Mouse (Mus musculus): ENCODE results near the gene AA986860. TPM values are rescaled to one million over a fixed set of nuclear protein-coding genes. Genes with fewer than 3 reads are reported as not detected.
A peak's percentile ranks its signal among the peaks of the same experiment; 100 is the strongest.

The AA986860 gene
- polyA plus RNA-seq, 1 experiment from 2014 or later: 11.6 TPM

DNA sequence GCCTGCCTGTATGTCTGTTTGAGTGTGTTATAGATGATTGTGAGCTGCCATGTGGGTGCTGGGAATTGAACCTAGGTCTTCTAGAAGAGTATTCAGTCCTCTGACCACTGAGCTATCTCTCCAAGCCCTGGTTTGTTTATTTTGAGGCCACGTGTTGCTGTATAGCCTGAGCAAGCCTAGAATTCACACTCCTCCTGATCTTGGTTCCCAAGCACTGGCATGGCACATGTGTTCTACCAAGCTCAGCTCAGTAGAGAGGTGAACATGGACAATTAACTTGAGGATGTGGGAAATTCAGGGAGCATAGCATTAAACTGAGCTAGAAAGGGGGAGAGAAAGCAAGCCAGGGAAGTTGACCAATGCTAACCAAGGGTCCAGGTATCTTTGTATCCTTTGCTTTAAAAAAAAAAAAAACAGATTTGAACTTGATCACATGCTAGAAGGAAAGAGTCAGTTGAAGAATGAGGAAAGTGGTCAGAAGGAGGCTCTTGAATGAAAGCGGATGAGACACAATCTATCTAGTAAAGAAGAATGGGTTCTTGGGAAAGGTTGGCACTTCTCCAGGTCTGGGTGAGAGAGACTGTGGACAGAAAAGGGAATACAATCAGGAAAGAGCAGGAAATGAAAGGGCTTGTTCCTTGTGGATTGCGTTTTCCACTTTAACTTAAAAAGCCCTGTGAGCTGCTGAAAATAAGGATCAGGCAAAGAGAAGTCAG, 30.4 kb downstream of the AA986860 start:
- Histone ChIP-seq H3K4me2 (no peak overlapping the region), H3K4me1 (no peaks in the 10 kb centered on the region), H3K4me3 (replicated peaks) (no peak overlapping the region), H3K27me3 (no peaks in the 10 kb centered on the region), H3K36me3 (no peaks in the 10 kb centered on the region), H3K9ac (no peak overlapping the region), H3K27ac (no peak overlapping the region), H3K9me3 (replicated peaks) (no peaks in the 10 kb centered on the region)
- WGBS: 82% methylated on average over 3 of the region's 3 CpGs
- ATAC-seq (replicated peaks; ENCODE audit: low FRiP score): no peak

- Histone ChIP-seq H3K4me2 (no peak overlapping the region), H3K9ac (no peak overlapping the region), H3K27ac (no peak overlapping the region), H3K4me3 (replicated peaks) (no peak overlapping the region), H3K27me3 (no peaks in the 10 kb centered on the region), H3K36me3 (no peaks in the 10 kb centered on the region), H3K4me1 (no peaks in the 10 kb centered on the region), H3K9me3 (replicated peaks) (no peaks in the 10 kb centered on the region)
- 77% methylated on average over 12 of the region's 12 CpGs for WGBS
- no peak for ATAC-seq (replicated peaks; ENCODE audit: low FRiP score)
These were observed 32.3 kb downstream of the AA986860 start for GRCm38 (mm10) chr1:130764027-130764461.

DNA sequence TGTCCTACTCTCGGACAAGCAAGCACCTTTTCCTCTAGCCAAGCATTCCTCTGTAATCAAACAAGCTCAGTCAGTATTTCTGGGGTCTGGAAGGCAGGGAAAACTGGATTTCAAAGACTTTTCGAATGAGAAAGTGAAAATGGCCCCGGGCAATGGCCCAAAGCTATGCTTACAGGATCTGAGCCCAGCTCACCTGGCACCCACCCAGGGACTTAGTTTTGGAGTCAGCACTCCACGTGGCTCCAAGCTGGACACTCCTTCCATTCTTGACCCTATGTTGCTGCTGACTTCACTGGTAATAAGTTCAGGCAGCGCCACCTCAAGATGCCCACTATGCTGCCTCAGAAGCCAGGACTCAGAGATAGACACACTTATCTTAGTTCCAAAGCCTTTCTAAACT, 35.3 kb downstream of the AA986860 start:
- ATAC-seq (replicated peaks; ENCODE audit: low FRiP score): no peak
- Histone ChIP-seq H3K4me2 (no peak overlapping the region), H3K4me3 (replicated peaks) (no peak overlapping the region), H3K9me3 (replicated peaks) (no peaks in the 10 kb centered on the region), H3K9ac (no peak overlapping the region), H3K36me3 (no peaks in the 10 kb centered on the region), H3K27ac (no peak overlapping the region), H3K27me3 (no peaks in the 10 kb centered on the region), H3K4me1 (no peaks in the 10 kb centered on the region)
- WGBS: 84% methylated on average over 5 of the region's 5 CpGs

- Histone ChIP-seq H3K36me3 (no peaks in the 10 kb centered on the region), H3K4me2 (no peak overlapping the region), H3K9ac (no peak overlapping the region), H3K27ac (peak overlapping the region; percentile 3; the same call in 1 of the 2 replicates), H3K4me3 (replicated peaks) (no peak overlapping the region), H3K4me1 (no peaks in the 10 kb centered on the region), H3K27me3 (no peaks in the 10 kb centered on the region), H3K9me3 (replicated peaks) (no peaks in the 10 kb centered on the region)
- 84% methylated on average over 2 of the region's 2 CpGs for WGBS
- no peak for ATAC-seq (replicated peaks; ENCODE audit: low FRiP score)
These were observed 38.1 kb downstream of the AA986860 start for GRCm38 (mm10) chr1:130769925-130770324.

GRCm38 (mm10) chr1:130770487-130770886, 38.7 kb downstream of the AA986860 start:
- peak overlapping the region; percentile 3; the same call in 1 of the 2 replicates for H3K27ac ChIP-seq
- no peaks in the 10 kb centered on the region for H3K4me1 ChIP-seq
- peak; percentile 56; the same call in 1 of the 2 replicates for ATAC-seq (replicated peaks; ENCODE audit: low FRiP score)
- H3K4me3 ChIP-seq (replicated peaks): no peak overlapping the region
- 78% methylated on average over 4 of the region's 4 CpGs for WGBS
- no peaks in the 10 kb centered on the region for H3K9me3 ChIP-seq (replicated peaks)
- H3K4me2 ChIP-seq: no peak overlapping the region
- H3K27me3 ChIP-seq: no peaks in the 10 kb centered on the region
- no peak overlapping the region for H3K9ac ChIP-seq
- H3K36me3 ChIP-seq: no peaks in the 10 kb centered on the region

- Histone ChIP-seq H3K4me2 (no peak overlapping the region), H3K27ac (no peak overlapping the region), H3K27me3 (no peaks in the 10 kb centered on the region), H3K4me3 (replicated peaks) (no peak overlapping the region), H3K36me3 (no peaks in the 10 kb centered on the region), H3K9ac (no peak overlapping the region), H3K4me1 (no peaks in the 10 kb centered on the region), H3K9me3 (replicated peaks) (no peaks in the 10 kb centered on the region)
- WGBS: 78% methylated on average over 3 of the region's 3 CpGs
- no peak for ATAC-seq (replicated peaks; ENCODE audit: low FRiP score)
These were observed 39.3 kb downstream of the AA986860 start for GRCm38 (mm10) chr1:130770981-130771494.

DNA sequence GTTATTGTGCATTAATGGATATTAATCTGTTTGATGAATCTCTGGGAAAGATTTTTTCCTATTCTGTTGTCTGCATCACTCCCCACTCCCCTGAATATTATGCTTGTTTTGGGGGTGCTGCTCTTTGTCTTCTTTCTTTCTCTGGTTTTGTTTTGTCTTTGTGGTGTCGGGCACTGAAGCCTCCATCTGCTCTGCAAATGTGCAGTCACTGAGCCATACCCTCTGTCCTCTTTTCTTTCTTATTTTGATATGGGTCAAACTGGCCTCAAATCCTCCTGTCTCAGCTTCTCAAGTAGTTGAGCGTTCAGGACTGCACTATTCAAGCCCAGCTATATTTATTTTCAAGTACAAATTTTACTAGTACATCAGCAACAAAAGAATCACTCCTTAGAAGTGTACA, 43.5 kb downstream of the AA986860 start:
- H3K4me1 ChIP-seq: no peaks in the 10 kb centered on the region
- no peaks in the 10 kb centered on the region for H3K9me3 ChIP-seq (replicated peaks)
- no peak overlapping the region for H3K9ac ChIP-seq
- H3K27me3 ChIP-seq: no peaks in the 10 kb centered on the region
- no peak for ATAC-seq (replicated peaks; ENCODE audit: low FRiP score)
- H3K4me2 ChIP-seq: no peak overlapping the region
- 72% methylated on average over 2 of the region's 2 CpGs for WGBS
- no peak overlapping the region for H3K27ac ChIP-seq
- H3K36me3 ChIP-seq: no peaks in the 10 kb centered on the region
- no peak overlapping the region for H3K4me3 ChIP-seq (replicated peaks)

DNA sequence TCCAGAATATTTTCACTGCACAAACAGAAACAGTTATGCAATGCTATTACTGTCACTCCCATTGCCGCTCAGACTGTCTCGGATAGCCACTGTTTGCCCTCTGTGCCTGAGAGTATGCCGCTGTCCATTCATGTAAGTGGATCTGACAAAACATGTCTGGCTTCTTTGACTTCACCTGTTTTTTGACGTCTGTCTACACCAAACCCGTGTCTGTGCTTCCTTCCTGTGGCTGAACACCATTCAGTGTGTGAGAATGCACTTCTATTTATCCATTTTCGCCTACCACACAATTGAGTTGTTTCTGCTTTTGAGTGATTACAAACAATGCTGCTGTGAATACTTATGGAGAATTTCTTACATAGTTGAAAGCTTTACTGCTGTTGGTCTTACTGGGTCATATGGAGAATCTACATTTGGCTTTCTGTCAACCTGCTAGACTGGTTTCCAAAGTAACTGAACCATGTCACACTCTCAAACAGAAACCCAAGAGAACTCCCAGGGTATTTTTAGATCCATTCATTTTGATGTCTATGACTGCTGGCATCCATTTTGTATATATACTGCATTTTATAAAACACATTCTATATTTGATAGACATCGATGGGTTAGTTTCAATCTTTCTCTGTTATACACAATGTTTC, 44.0 kb downstream of the AA986860 start:
- H3K9ac ChIP-seq: no peak overlapping the region
- H3K4me2 ChIP-seq: no peak overlapping the region
- H3K27me3 ChIP-seq: no peaks in the 10 kb centered on the region
- no peaks in the 10 kb centered on the region for H3K36me3 ChIP-seq
- H3K27ac ChIP-seq: peak overlapping the region; percentile 11; the same call in 1 of the 2 replicates
- no peaks in the 10 kb centered on the region for H3K9me3 ChIP-seq (replicated peaks)
- no peaks in the 10 kb centered on the region for H3K4me1 ChIP-seq
- WGBS: 76% methylated on average over 7 of the region's 7 CpGs
- ATAC-seq (replicated peaks; ENCODE audit: low FRiP score): no peak
- H3K4me3 ChIP-seq (replicated peaks): no peak overlapping the region

DNA sequence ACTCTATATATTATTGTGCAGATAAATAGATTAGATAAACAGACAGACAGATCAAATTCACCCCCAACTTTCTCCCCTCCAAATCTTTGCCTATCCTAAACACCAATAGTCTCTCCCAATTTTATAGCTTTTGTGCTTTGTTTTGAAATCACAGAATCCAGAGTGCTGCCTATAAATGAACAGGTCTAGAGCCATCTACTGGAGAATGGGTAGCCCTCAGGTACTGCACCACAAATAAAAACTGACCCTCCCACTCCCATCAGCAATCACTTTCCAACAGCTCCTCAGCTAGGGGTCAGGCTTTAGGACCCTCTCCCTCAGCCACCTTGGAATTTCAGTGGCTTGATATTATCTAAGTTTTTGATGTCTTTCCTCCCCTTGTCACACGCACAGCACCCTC, 44.9 kb downstream of the AA986860 start:
- WGBS: 88% methylated on average over 1 of the region's 1 CpGs
- Histone ChIP-seq H3K4me1 (no peaks in the 10 kb centered on the region), H3K36me3 (no peaks in the 10 kb centered on the region), H3K9me3 (replicated peaks) (no peaks in the 10 kb centered on the region), H3K4me2 (no peak overlapping the region), H3K9ac (no peak overlapping the region), H3K27ac (no peak overlapping the region), H3K4me3 (replicated peaks) (no peak overlapping the region), H3K27me3 (no peaks in the 10 kb centered on the region)
- ATAC-seq (replicated peaks; ENCODE audit: low FRiP score): no peak

DNA sequence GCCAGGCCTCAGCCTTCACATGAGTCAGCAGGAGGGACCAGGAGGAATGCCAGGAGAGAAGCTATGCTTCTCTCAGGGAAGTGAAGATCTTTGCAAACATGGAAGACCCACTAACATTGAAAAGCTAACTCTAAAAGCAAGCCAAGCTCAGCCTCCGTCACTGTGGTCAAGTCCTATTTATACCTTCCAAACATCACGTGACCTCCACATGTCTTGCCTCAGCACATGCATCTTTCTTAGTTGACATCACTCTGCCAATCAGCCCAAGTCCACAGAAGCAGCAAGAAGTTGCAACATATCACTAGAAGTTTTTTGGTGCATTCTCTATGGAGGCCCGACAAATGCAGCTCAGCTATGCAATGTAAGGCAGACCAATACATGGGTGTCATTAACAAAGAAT, 48.1 kb downstream of the AA986860 start:
- no peaks in the 10 kb centered on the region for H3K27me3 ChIP-seq
- no peaks in the 10 kb centered on the region for H3K4me1 ChIP-seq
- no peak overlapping the region for H3K4me2 ChIP-seq
- no peak overlapping the region for H3K9ac ChIP-seq
- H3K4me3 ChIP-seq (replicated peaks): no peak overlapping the region
- H3K9me3 ChIP-seq (replicated peaks): no peaks in the 10 kb centered on the region
- no peak overlapping the region for H3K27ac ChIP-seq
- WGBS: 91% methylated on average over 3 of the region's 3 CpGs
- no peak for ATAC-seq (replicated peaks; ENCODE audit: low FRiP score)
- no peaks in the 10 kb centered on the region for H3K36me3 ChIP-seq

DNA sequence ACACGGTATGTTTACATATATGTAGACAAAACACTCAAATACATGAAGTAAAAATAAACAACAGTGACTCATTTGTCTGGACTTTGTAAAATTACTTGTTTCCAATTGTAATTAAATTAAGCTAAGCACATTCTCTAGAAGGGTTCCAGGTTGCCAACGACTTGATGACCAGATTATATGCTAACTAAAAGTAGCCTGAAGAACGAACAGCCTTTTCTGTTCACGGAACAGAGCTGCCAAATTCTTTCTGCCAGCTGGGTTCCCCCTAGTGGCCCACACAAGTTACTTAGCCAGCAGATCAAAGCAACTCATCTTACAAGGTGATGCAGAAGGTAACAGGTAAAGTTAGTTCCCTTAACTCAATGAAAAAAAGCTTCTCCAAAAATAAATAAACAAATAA, 52.3 kb downstream of the AA986860 start:
- H3K27me3 ChIP-seq: no peaks in the 10 kb centered on the region
- H3K27ac ChIP-seq: no peak overlapping the region
- WGBS: 26% methylated on average over 4 of the region's 4 CpGs
- H3K4me1 ChIP-seq: no peaks in the 10 kb centered on the region
- no peaks in the 10 kb centered on the region for H3K9me3 ChIP-seq (replicated peaks)
- H3K4me2 ChIP-seq: no peak overlapping the region
- no peak overlapping the region for H3K4me3 ChIP-seq (replicated peaks)
- H3K9ac ChIP-seq: no peak overlapping the region
- no peaks in the 10 kb centered on the region for H3K36me3 ChIP-seq
- ATAC-seq (replicated peaks; ENCODE audit: low FRiP score): no peak

DNA sequence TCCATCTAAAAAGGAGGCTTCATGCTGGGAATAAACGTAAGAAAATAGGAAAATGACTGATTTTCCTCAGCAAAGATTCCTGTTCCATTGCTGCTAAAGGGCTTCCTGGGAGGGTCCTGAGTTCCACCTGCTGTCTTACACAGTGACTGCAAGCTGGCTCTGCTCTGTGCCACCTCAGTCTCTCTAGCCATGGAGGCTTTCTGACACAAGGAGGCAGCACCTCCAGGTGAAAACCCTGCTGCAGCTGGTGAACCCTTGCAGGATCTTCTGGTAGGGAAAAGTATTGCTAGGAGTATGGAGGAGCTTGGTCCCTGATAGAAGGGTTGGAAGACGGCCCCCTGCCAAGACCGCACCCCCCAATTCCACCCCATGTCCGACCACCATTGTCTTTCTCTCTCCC, 55.2 kb downstream of the AA986860 start:
- WGBS: 46% methylated on average over 4 of the region's 4 CpGs
- no peaks in the 10 kb centered on the region for H3K36me3 ChIP-seq
- no peak overlapping the region for H3K4me2 ChIP-seq
- no peak overlapping the region for H3K4me3 ChIP-seq (replicated peaks)
- no peaks in the 10 kb centered on the region for H3K27me3 ChIP-seq
- H3K4me1 ChIP-seq: no peaks in the 10 kb centered on the region
- H3K9me3 ChIP-seq (replicated peaks): no peaks in the 10 kb centered on the region
- no peak for ATAC-seq (replicated peaks; ENCODE audit: low FRiP score)
- no peak overlapping the region for H3K27ac ChIP-seq
- no peak overlapping the region for H3K9ac ChIP-seq
